Mouse (Mus musculus) kidney, postnatal 0 days (tissue): ENCODE data around the gene Nkx6-2. TPM values are rescaled to one million over a fixed set of nuclear protein-coding genes. Genes with fewer than 3 reads are reported as not detected.

Experiments used
- ATAC-seq: fragments of 200-750 bp; cut with Nextera tagmentation; replicated peaks from 2 replicates; pipeline ENCODE4 v1.8.0; 2017; ENCODE audit warnings: low read depth, moderate number of reproducible peaks, moderate TSS enrichment, moderate library complexity; ENCODE audit not compliant: low FRiP score
- DNase-seq: peaks from one replicate; pipeline ENCODE4 v3.0.0-alpha.2; 2016; ENCODE audit warnings: low spot score
- H3K27ac ChIP-seq: fragments of 300-500 bp; sonication (generic); 2 replicates; pipeline ENCODE4 v1.5.1; 2014; ENCODE audit warnings: mild to moderate bottlenecking
- H3K27me3 ChIP-seq: fragments of 300-500 bp; sonication (generic); 2 replicates; pipeline ENCODE4 v1.6.1; 2014; ENCODE audit warnings: low read length, mixed read lengths; ENCODE audit not compliant: insufficient read depth
- H3K36me3 ChIP-seq: fragments of 300-500 bp; sonication (generic); 2 replicates; pipeline ENCODE4 v1.6.1; 2014; ENCODE audit warnings: low read length, mixed read lengths; ENCODE audit not compliant: insufficient read depth
- H3K4me1 ChIP-seq: fragments of 300-500 bp; sonication (generic); replicated peaks from 2 replicates; pipeline ENCODE4 v1.6.1; 2014; ENCODE audit warnings: antibody characterized with exemption, low read length, mixed read lengths; ENCODE audit not compliant: insufficient read depth
- H3K4me2 ChIP-seq: fragments of 300-500 bp; sonication (generic); 2 replicates; pipeline ENCODE4 v1.6.1; 2014; ENCODE audit warnings: mild to moderate bottlenecking, low read length, moderate library complexity, mixed read lengths
- H3K4me3 ChIP-seq: fragments of 300-500 bp; sonication (generic); replicated peaks from 2 replicates; pipeline ENCODE4 v1.5.1; 2014; ENCODE audit warnings: low read depth, low read length
- H3K9ac ChIP-seq: fragments of 300-500 bp; sonication (generic); 2 replicates; pipeline ENCODE4 v1.6.1; 2014; ENCODE audit warnings: low read depth, low read length
- H3K9me3 ChIP-seq: fragments of 300-500 bp; sonication (generic); replicated peaks from 2 replicates; pipeline ENCODE4 v1.6.1; 2016; ENCODE audit warnings: low read length, inconsistent platforms, mixed read lengths
- CTCF ChIP-seq: IDR thresholded peaks from 2 replicates; pipeline ENCODE4 v1.5.1; 2016; ENCODE audit warnings: antibody characterized with exemption, low read depth, mild to moderate bottlenecking, moderate library complexity
- WGBS: fragments of 180-500 bp; shearing (Covaris S2); extraction: QIAGEN DNeasy Blood & Tissue Kit; methylation state at CpG from one replicate; pipeline ENCODE4 v1.1.7; 2014; 5-methylcytosine and 5-hydroxymethylcytosine counted together
- polyA plus RNA-seq: library from polyadenylated mRNA; unstranded; fragments of >200 nt; fragmentation: Nextera tagmentation; extraction: Ambion mirVana; gene quantifications from 2 replicates; pipeline ENCODE4 v1.2.1, GENCODE M21; 2015

Gene Nkx6-2
- polyA plus RNA-seq, 1 experiment from 2014 or later = 0.11 TPM

DNA sequence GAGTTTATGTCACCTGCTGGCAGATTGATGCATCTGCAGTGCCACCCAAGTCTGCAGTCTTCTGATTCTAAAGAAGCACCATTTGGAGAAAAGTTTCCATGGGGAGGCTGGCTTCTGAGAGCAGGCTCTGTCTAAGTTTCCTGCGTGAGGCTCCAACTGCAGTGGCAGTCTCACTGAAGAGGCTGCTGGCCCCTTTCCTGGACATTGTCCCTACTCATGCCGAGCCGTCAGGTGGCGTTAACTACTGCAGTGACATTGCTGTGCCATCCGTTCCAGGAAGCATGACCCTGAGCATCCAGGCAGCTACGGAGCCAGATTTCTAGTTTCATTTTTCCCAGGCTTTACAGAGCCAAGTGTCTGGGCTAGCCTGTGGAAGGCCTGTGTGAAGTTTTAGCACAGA lies 41.2 kb downstream of the Nkx6-2 start:
- Histone ChIP-seq H3K4me3 (no peak overlapping the region), H3K4me1 (no peaks in the 10 kb centered on the region), H3K27me3 (no peaks in the 10 kb centered on the region), H3K36me3 (no peaks in the 10 kb centered on the region), H3K27ac (no peak overlapping the region), H3K9ac (no peak overlapping the region), H3K9me3 (no peaks in the 10 kb centered on the region), H3K4me2 (no peak overlapping the region)
- DNase-seq (no peak), ATAC-seq (no peak)
- WGBS = 86% methylated on average over 6 of the region's 6 CpGs
- peak; percentile 44 for TF ChIP-seq CTCF

DNA sequence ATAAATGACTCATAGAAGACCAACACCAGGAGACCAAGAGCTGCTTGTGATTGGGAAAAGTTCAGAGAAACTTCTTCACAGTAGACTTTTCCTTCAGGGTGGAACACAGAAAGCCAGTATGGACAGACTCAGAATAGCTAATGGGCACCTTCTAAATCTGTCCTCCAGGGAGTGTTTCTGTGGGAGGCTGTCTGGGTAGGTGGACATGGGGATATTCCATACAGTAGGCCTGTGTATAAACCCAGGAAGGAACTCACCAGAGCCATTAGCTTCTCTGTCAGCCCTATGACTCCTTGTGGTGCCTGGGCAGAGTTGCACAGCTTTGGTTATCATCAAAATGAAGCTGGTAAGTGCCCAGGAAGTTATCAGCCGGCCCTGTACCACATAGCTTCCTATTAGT lies 42.0 kb downstream of the Nkx6-2 start:
- no peak for TF ChIP-seq CTCF
- Histone ChIP-seq H3K9ac (no peak overlapping the region), H3K9me3 (no peaks in the 10 kb centered on the region), H3K27me3 (no peaks in the 10 kb centered on the region), H3K36me3 (0 out of 2 replicates have a peak, but pooled peaks cover 3% of the 10 kb centered on the region), H3K4me3 (no peak overlapping the region), H3K4me2 (no peak overlapping the region), H3K4me1 (no peaks in the 10 kb centered on the region), H3K27ac (no peak overlapping the region)
- WGBS = 90% methylated on average over 1 of the region's 1 CpGs
- DNase-seq (no peak), ATAC-seq (no peak)

DNA sequence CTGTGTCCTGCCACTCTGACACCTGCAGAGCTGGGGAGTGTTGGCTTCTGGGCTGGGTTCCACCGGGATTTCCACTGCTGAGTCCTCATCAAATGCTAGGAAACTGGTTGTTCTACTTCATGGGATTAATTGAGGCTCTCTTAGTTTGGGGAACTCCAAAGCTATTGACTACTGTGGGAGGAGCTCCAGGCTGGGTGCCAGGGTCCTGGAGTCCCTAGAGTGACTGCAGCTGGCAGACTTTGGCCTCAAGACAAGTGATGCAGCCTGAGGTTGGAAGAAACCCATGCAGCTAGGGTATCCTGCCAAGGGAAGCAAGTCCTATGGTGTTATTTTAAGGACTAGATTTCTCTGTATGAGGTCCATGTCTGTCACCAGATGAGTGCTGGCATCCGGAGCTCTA lies 44.1 kb downstream of the Nkx6-2 start:
- 79% methylated on average over 2 of the region's 2 CpGs for WGBS
- H3K4me1 ChIP-seq = no peaks in the 10 kb centered on the region
- no peaks in the 10 kb centered on the region for H3K27me3 ChIP-seq
- TF ChIP-seq CTCF = no peak
- no peak overlapping the region for H3K4me2 ChIP-seq
- DNase-seq (no peak), ATAC-seq (no peak)
- no peaks in the 10 kb centered on the region for H3K9me3 ChIP-seq
- H3K4me3 ChIP-seq = no peak overlapping the region
- H3K9ac ChIP-seq = no peak overlapping the region
- H3K36me3 ChIP-seq = 0 out of 2 replicates have a peak, but pooled peaks cover 10% of the 10 kb centered on the region
- no peak overlapping the region for H3K27ac ChIP-seq

DNA sequence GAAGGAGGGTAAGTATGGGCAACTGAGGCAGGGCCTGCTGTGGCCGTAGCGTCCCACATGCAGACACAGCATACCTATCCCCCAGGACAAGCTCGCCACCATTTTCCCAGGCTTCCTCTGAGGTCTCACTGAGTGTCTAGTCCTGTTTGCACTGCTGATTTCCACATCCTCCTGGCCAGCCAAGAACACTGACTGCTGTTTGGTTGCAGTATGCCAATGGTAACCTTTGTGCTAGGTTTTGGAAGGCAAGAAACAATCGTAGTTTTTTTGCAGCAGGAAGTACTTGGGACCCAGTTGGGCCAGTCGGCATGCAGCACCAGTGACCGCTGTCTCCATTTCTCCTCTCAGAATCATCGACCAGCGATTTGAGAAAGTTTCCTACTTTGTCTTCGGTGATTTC lies 44.8 kb downstream of the Nkx6-2 start:
- Histone ChIP-seq H3K36me3 (0 out of 2 replicates have a peak, but pooled peaks cover 10% of the 10 kb centered on the region), H3K4me1 (no peaks in the 10 kb centered on the region), H3K27me3 (no peaks in the 10 kb centered on the region), H3K27ac (no peak overlapping the region), H3K9me3 (no peaks in the 10 kb centered on the region), H3K4me3 (no peak overlapping the region), H3K9ac (no peak overlapping the region), H3K4me2 (no peak overlapping the region)
- no peak for TF ChIP-seq CTCF
- ATAC-seq = no peak
- WGBS = 92% methylated on average over 9 of the region's 9 CpGs
- DNase-seq = no peak

DNA sequence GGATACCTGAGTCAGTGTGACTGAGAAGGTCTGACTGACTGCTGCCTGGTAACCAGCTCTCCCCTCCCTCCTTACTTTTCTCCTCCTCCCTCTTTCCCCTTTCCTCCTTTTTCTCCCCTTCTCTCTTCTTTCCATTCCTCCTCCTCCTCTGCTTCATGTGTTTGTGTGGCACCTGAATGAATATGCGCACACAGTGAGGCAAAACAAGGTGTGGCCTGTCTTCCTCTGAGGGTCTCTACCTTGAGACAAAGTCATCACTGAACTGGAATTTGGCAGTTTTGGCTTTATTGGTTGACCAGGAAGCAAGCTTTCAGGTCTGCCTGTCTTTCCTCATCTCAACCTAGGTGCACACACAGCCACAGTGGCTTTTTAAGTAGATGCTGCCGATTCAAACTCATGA lies 45.8 kb downstream of the Nkx6-2 start:
- no peak overlapping the region for H3K4me3 ChIP-seq
- DNase-seq (no peak), ATAC-seq (no peak)
- WGBS = 100% methylated on average over 2 of the region's 2 CpGs
- no peak for TF ChIP-seq CTCF
- no peaks in the 10 kb centered on the region for H3K4me1 ChIP-seq
- H3K27ac ChIP-seq = no peak overlapping the region
- H3K27me3 ChIP-seq = no peaks in the 10 kb centered on the region
- H3K9me3 ChIP-seq = no peaks in the 10 kb centered on the region
- no peak overlapping the region for H3K4me2 ChIP-seq
- H3K9ac ChIP-seq = no peak overlapping the region
- 0 out of 2 replicates have a peak, but pooled peaks cover 15% of the 10 kb centered on the region for H3K36me3 ChIP-seq

DNA sequence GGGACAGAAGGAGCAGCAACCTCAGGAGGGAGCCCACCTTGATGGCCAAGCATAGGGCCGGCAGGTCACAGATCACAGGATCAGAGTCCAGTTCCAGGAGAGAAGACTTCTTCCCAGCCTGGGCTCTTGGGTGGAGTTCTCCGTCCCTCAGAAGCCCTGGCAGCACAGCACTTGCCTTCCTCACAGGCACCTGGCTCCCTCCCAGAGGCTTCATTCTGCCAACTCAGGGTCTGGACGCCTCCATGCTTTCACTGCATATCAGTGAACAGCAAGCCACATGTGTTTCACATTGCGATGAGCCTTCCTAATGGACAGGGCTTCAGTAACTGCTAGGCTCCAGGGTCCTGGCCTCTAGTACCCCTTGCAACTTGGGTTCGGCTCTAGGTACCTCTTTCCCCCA lies 46.3 kb downstream of the Nkx6-2 start:
- Histone ChIP-seq H3K4me1 (0 out of 2 replicates have a peak, but pooled peaks cover 3% of the 10 kb centered on the region), H3K9me3 (no peaks in the 10 kb centered on the region), H3K9ac (no peak overlapping the region), H3K27me3 (no peaks in the 10 kb centered on the region), H3K4me3 (no peak overlapping the region), H3K27ac (no peak overlapping the region), H3K4me2 (no peak overlapping the region), H3K36me3 (0 out of 2 replicates have a peak, but pooled peaks cover 15% of the 10 kb centered on the region)
- ATAC-seq (no peak), DNase-seq (no peak)
- no peak for TF ChIP-seq CTCF
- 87% methylated on average over 5 of the region's 5 CpGs for WGBS

DNA sequence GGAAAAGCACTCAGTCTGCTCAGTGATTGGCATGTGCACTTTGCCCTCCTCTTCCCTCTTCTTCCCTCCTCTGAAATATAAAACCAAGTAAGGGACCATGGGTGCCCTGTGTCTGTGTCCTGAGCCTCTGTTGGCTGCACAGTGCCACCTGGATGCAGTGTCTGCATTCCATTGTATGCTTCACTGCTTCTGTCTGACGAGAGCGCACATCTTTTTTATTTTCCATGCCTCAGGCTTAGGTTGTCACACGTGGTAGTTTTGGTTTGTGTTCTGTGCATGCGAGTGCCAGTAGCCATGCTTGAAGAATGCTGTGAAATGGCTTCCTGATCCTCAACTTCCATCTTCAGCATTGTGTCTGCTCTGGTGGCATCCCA lies 51.2 kb downstream of the Nkx6-2 start:
- no peak; the same call in 1 of the 2 replicates for TF ChIP-seq CTCF
- WGBS = 41% methylated on average over 4 of the region's 4 CpGs
- 0 out of 2 replicates have a peak, but pooled peaks cover 29% of the 10 kb centered on the region for H3K36me3 ChIP-seq
- no peak overlapping the region for H3K4me2 ChIP-seq
- H3K9me3 ChIP-seq = no peaks in the 10 kb centered on the region
- H3K27me3 ChIP-seq = no peaks in the 10 kb centered on the region
- peak; percentile 36 for DNase-seq
- no peak overlapping the region for H3K27ac ChIP-seq
- no peak overlapping the region for H3K4me3 ChIP-seq
- ATAC-seq = peak; percentile 60
- no peak overlapping the region for H3K9ac ChIP-seq
- H3K4me1 ChIP-seq = 0 out of 2 replicates have a peak, but pooled peaks cover 3% of the 10 kb centered on the region
